Comparison of ENCODE assay signal across 22 mouse cellular contexts in genomic region chr15:86305290-86305689, GRCm38 (mm10).
"Had no signal": no experiment of that assay in that cellular context is flagged by ENCODE, and none has a peak within 500 bp of the region (broad histone marks: within the 10 kb centered on the region; RNA-seq: fewer than 3 reads in every experiment).

No protein-coding gene starts in this region.

- H3K4me3 ChIP-seq: gastrocnemius, adult 2 months; heart, embryonic 10.5 days; heart, embryonic 12.5 days; hindbrain, embryonic 10.5 days; hindbrain, embryonic 12.5 days; intestine, embryonic 15.5 days; left cerebral cortex, adult 2 months; limb, embryonic 10.5 days; limb, embryonic 12.5 days had no signal

- DNase-seq: gastrocnemius, adult 2 months; gastrocnemius, postnatal 10 days; gastrocnemius, postnatal 25 days; heart, adult 18-20 months; heart, postnatal 10 days; heart, postnatal 4 days; kidney, adult 18-20 months; kidney, adult 8-10 months; kidney, postnatal 10 days; kidney, postnatal 25 days; kidney, postnatal 4 days; layer of hippocampus, adult 9-11 months; liver had no signal

- H3K27ac ChIP-seq: gastrocnemius, adult 2 months; heart, embryonic 10.5 days; hindbrain, embryonic 10.5 days; hindbrain, embryonic 12.5 days; hindbrain, embryonic 14.5 days; intestine, embryonic 15.5 days; left cerebral cortex, adult 2 months; limb, embryonic 10.5 days; limb, embryonic 12.5 days had no signal
